Mouse (Mus musculus) bone marrow macrophage, adult 2 months (primary cell): ENCODE measurements around the gene Cluap1.
"Not testable (repeated sequence)": the region's sequence is repeated elsewhere in the genome, so short reads cannot be mapped to it uniquely, and the experiment has no call there.

ENCODE experiments used
- CTCF ChIP-seq: IDR thresholded peaks from 2 replicates; pipeline ENCODE4 v1.5.1; 2012; ENCODE audit warnings: low read depth, mild to moderate bottlenecking, low read length, moderate library complexity
- POLR2A ChIP-seq: IDR thresholded peaks from 2 replicates; pipeline ENCODE4 v1.6.1; 2012; ENCODE audit warnings: mild to moderate bottlenecking, low read depth, low read length, borderline replicate concordance

DNA sequence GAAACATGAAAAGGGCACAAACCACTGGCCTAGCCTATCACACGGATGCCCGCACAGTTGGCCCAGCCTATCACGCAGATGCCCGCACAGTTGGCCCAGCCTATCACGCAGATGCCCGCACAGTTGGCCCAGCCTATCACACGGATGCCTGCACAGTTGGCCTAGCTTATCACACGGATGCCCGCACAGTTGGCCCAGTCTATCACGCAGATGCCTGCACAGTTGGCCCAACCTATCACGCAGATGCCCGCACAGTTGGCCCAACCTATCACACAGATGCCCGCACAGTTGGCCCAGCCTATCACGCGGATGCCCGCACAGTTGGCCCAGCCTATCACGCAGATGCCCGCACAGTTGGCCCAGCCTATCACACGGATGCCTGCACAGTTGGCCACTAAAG, 65.9 kb downstream of the Cluap1 start:
- not testable (repeated sequence) for TF ChIP-seq POLR2A, CTCF
